Mouse (Mus musculus) thymus, adult 2 months (tissue): ENCODE measurements around the gene Ptcd1.
"Not testable (repeated sequence)": the region's sequence is repeated elsewhere in the genome, so short reads cannot be mapped to it uniquely, and the experiment has no call there.

Experiments used
- CTCF ChIP-seq: fragments of 200-500 bp; IDR thresholded peaks from 2 replicates; pipeline ENCODE4 v1.5.1; 2012; ENCODE audit warnings: mild to moderate bottlenecking, control low read depth, low read length, moderate library complexity, borderline replicate concordance; ENCODE audit not compliant: control insufficient read depth, poor library complexity, insufficient read depth; ENCODE audit errors: extremely low read depth
- POLR2A ChIP-seq: fragments of 200-500 bp; IDR thresholded peaks from 2 replicates; pipeline ENCODE4 v1.6.1; 2012; ENCODE audit warnings: mild to moderate bottlenecking, low read length, control low read depth, moderate library complexity; ENCODE audit not compliant: control insufficient read depth, poor library complexity, insufficient read depth; ENCODE audit errors: extremely low read depth

- TF ChIP-seq CTCF, POLR2A: not testable (repeated sequence)
These were observed 41.5 kb upstream of the Ptcd1 start for GRCm38 (mm10) chr5:145208391-145208790.
